Mouse (Mus musculus): ENCODE measurements around the gene Adgrl3.

The Adgrl3 gene

GRCm38 (mm10) chr5:81674975-81675371 lies 655.0 kb downstream of the Adgrl3 start:
- DNase-seq: no peak

- peak; percentile 9 to 34 for DNase-seq
These were observed 657.0 kb downstream of the Adgrl3 start for GRCm38 (mm10) chr5:81676896-81677295.

GRCm38 (mm10) chr5:81686206-81686605 lies 666.3 kb downstream of the Adgrl3 start:
- DNase-seq: no peak

GRCm38 (mm10) chr5:81686845-81687244 lies 666.9 kb downstream of the Adgrl3 start:
- DNase-seq: peak in 1 of 2 experiments; percentile 22

- DNase-seq: no peak
These were observed 709.7 kb downstream of the Adgrl3 start for GRCm38 (mm10) chr5:81729620-81730019.

- DNase-seq: peak; percentile 77 to 87
These were observed 716.1 kb downstream of the Adgrl3 start for GRCm38 (mm10) chr5:81736008-81736407.

- DNase-seq: no peak
These were observed 718.5 kb downstream of the Adgrl3 start for GRCm38 (mm10) chr5:81738286-81739032.

GRCm38 (mm10) chr5:81752426-81752825 lies 732.5 kb downstream of the Adgrl3 start:
- DNase-seq: no peak

GRCm38 (mm10) chr5:81755711-81756110 lies 735.8 kb downstream of the Adgrl3 start:
- no peak for DNase-seq

- no peak for DNase-seq
These were observed 737.3 kb downstream of the Adgrl3 start for GRCm38 (mm10) chr5:81757093-81757725.

- DNase-seq: no peak
These were observed 756.3 kb downstream of the Adgrl3 start for GRCm38 (mm10) chr5:81776234-81776633.

GRCm38 (mm10) chr5:81776746-81777145 lies 756.8 kb downstream of the Adgrl3 start:
- no peak for DNase-seq

- DNase-seq: no peak
These were observed 764.8 kb downstream of the Adgrl3 start for GRCm38 (mm10) chr5:81784770-81785169.

- no peak for DNase-seq
These were observed 770.8 kb downstream of the Adgrl3 start for GRCm38 (mm10) chr5:81790710-81791109.

GRCm38 (mm10) chr5:81794125-81794524 lies 774.2 kb downstream of the Adgrl3 start:
- no peak for DNase-seq

GRCm38 (mm10) chr5:81794601-81795000 lies 774.7 kb downstream of the Adgrl3 start:
- DNase-seq: peak in 1 of 2 experiments; percentile 7

- DNase-seq: no peak
These were observed 776.2 kb downstream of the Adgrl3 start for GRCm38 (mm10) chr5:81796128-81796527.

- no peak for DNase-seq
These were observed 791.0 kb downstream of the Adgrl3 start for GRCm38 (mm10) chr5:81810966-81811365.

GRCm38 (mm10) chr5:81832076-81832475 lies 812.1 kb downstream of the Adgrl3 start:
- DNase-seq: no peak

- no peak for DNase-seq
These were observed 812.7 kb downstream of the Adgrl3 start for GRCm38 (mm10) chr5:81832679-81833078.

GRCm38 (mm10) chr5:81837860-81838259 lies 817.9 kb downstream of the Adgrl3 start:
- DNase-seq: no peak

- DNase-seq: no peak
These were observed 823.9 kb downstream of the Adgrl3 start for GRCm38 (mm10) chr5:81843798-81844197.

GRCm38 (mm10) chr5:81870336-81870735 lies 850.4 kb downstream of the Adgrl3 start:
- no peak for DNase-seq

Data from cerebellum, postnatal 25 days (tissue).